Mouse (Mus musculus) kidney, adult 8-10 months (tissue): ENCODE measurements around the gene Urod.

ENCODE experiments used
- DNase-seq, 2 experiments: peaks; one replicate each; pipeline ENCODE4 v3.0.0; 2022

The Urod gene

DNA sequence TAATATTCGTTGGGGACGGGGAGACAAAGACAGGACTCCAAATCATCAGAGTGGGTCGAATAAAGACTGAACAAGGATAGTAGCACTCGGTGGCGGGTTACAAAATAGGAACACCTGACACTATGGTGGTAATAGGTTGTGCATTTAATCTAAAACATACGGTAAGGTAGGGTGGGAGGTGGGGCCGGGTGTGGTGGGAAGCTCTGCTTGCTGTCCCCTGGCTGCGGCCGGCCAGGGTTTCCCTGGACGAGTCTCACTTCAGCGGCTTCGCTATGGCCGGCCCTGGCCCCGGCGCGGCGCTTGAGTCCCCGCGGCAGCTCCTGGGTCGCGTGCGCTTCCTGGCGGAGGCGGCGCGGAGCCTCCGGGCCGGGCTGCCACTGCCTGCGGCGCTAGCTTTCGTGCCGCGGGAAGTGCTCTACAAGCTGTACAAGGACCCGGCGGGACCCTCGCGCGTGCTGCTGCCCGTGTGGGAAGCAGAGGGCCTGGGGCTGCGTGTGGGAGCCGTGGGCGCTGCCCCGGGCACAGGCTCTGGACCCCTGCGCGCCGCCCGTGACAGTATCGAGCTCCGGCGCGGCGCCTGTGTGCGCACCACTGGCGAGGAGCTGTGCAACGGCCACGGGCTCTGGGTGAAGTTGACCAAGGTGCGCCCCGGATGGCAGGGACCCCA, 1.1 kb upstream of the Urod start, which contains the start of gene Hectd3:
Gene Hectd3, plus strand, starts transcription at position 187 of the 667 bp plus-strand sequence.
- peak; percentile 63 to 65 for DNase-seq

DNA sequence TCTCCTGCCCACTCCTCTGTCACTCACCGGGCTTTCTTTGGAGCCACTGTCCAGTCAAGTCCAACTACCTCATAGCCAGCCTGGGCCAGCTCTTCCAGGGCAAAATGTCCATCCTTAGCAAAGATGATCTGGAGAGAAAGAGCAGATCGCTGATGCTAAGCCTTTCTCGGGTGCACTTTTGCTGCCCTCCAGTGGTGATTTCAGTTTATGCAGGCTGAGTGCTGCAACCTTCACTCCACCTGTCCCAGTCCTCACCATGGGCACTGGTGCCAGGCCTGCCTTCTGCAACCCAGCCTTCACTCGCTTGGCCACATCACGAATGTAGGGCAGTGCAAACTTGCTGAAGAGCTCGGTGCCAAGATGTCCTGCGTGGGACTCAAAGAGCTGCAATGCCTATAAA, 2.8 kb downstream of the Urod start:
- peak; percentile 70 to 91 for DNase-seq

DNA sequence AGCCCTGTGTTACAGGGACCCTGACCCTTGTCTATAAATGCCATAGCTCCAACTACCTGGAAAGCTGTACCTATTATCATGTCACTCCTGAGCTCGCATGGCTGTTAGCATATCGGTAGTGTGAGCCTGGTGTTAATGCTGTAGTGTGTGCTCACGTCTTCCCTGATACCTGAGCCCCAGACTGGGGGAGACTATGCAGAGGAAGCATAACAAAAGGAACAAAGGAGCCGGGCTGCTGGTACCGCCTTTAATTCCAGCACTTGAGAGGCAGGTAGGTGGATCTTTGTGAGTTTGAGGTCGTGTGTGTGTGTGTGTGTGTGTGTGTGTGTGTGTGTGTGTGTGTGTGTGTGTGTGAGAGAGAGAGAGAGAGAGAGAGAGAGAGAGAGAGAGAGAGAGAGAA, 4.5 kb downstream of the Urod start:
- DNase-seq = no peak

DNA sequence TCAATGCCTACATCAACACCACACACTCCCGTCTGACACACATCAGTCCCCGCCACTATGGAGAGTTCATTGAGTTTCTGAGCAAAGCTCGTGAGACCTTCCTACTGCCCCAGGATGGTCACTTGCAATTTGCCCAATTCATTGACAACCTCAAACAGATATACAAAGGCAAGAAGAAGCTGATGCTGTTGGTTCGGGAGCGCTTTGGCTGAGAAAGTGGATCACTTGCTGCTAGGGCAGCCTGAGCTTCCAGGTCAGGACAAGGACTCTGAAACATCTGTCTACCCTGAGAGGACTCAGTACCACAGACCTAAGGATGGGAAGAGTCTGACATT, 7.1 kb downstream of the Urod start:
- DNase-seq = no peak

DNA sequence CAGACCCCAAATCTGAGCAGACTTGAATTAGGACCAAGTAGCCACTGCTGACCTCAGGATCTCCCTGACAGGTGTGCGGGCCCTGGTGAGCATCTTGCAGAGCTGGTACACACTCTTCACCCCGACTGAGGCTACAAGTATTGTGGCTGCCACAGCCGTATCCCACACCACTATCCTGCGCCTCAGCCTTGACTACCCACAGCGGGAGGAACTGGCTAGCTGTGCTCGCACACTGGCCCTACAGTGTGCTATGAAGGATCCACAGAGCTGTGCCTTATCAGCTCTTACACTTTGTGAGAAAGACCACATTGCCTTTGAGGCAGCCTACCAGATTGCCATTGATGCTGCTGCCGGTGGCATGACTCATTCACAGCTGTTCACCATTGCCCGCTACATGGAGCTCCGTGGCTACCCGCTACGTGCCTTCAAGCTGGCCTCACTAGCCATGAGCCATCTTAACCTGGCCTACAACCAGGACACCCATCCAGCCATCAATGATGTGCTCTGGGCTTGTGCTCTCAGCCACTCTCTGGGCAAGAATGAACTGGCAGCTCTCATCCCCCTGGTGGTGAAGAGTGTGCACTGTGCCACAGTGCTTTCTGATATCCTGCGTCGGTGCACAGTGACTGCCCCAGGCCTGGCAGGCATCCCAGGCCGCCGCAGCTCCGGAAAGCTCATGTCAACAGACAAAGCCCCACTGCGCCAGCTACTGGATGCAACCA, 7.7 kb downstream of the Urod start:
- DNase-seq = peak; percentile 81

DNA sequence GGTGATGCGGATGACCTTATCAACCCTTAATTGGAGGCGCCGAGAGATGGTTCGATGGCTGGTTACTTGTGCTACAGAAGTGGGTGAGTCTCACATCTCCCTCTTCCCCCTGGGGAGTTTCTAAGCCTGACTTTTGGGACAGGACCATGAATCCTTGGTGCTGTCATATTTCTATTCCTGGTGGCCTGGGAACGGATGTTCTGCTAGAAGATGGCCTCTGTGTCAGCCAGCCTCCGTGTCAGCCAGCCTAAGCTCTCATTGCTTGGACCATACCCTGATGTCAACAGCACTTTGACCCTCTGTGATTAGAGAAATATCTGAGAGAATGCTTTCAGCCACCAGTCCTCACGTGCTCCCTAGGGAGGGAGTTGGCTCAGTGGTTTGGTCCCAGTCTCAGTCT, 8.5 kb downstream of the Urod start:
- no peak for DNase-seq

DNA sequence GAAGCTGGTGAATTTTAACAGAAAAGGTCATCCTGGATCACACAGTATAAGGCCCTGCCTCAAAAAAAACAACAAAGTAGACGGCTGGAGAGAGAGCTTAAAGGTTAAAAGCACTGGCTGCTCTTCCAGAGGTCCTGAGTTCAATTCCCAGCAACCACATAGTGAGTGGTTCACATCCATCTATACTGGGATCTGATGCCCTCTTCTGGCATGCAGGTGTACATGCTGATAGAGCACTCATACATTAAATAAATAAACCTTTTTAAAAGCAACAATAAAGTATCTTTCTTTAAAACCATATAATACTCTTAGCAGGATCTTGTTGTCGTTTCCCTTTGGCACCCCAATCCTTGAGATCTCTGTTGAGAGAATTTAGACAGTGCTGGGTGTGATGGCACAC, 17.7 kb downstream of the Urod start:
- DNase-seq = no peak

DNA sequence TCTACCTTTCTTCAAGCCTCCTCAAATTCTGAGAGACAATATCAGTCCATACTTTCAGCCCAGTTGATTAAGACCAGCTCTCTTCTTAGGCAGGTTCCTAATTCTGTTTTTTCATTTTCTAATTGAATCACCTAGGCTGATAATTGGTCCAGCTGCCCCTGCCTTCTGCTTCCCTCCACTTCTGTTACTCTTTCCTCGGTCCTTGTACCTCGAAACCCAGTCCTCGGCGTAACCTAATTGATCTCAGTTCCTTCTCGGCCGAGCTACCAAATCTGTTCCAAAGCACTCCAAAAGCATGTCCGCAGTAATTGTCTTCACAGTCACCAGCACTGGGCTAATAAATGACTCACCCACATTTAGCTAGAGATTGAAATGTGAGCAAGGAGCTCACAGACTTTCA, 39.3 kb downstream of the Urod start:
- no peak for DNase-seq

DNA sequence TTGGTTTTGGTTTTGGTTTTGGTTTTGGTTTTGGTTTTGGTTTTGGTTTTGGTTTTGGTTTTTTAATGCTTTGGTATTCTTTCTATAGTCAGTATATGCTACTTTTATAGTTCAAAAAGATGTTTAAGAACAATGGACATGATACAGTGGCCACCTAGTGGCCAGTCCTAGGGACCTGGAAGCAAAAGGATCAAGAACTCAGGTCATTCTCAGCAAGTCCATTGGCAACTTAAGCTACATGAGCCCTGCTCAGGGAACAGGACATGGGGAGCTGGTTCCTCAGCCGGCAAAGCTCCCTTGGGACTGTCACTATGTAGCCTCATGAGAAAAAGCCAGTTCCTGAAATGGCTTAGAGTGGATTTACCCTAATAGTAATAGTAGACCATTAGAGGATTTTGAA, 42.6 kb downstream of the Urod start:
- DNase-seq = peak; percentile 5 to 22

DNA sequence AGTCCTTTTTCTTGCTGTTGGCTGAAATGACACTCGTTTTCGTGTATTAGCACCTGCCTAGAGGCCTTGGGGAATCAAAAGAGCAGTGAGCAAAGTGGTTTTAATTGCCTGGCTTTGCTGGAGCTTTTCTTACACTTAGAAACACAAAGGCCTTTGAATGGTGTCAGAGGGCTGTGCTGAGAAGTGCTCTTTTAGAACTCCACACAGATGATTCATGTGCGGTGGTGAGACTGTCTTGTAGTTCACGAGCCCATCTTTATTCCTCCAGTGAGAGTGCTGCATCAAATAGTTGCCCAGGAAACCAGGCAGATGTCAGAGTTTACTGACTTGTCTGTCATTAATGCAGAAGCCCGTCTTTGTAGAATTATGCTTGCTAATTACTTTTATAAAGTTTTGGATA, 50.2 kb downstream of the Urod start:
- no peak for DNase-seq

DNA sequence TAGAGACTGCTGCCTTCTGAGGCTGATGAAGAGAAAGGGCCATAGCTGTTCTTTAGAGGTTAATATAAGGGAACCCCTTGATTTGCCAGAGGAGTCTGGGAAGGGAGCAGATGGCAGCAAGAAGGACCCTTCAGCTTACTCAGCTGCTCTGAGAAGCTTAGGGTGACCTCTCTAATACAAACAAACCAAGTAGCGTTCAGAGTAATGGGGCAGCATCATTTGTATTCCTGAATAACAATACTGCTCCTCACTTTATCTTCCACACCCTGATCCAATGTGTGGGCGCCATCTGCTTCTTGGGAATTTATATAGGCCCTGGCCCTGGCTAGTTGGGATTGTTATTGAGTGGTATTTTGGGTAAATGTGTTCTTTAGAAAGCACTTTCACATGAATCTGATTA, 51.5 kb downstream of the Urod start:
- DNase-seq = no peak
